Mouse (Mus musculus) adrenal gland, adult 8-10 months (tissue): ENCODE measurements at regions not wholly inside any gene's neighbourhood (a gene's known extent, or its start where the extent isn't known, plus 50 kb on each side); places are given as distances from the start of the nearest gene placed in this dataset.

Source experiments
- DNase-seq: peaks from one replicate; pipeline ENCODE4 v3.0.0; 2022

DNA sequence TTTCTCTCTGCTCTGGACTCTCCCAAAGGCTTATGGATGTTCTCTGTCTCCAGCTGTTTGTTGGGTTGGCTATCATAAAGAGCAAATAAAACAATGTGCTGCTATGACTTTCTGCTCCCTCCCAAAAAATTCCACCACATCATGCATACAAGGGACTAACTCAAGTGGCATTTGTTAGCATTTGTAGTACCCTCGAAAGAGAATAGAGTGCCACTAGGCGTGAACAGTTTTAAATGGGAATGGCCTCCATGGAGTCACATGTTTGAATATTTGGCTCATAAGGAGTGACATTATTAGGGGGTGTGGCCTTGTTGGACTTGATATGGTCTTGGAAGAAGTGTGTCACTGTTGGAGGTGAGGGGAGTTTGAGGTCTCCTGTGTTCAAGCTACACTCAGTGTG lies 86.5 kb upstream of the Serbp1 start:
- no peak for DNase-seq

GRCm38 (mm10) chr6:67149425-67149824 lies 88.6 kb upstream of the Serbp1 start:
- DNase-seq, result no peak

DNA sequence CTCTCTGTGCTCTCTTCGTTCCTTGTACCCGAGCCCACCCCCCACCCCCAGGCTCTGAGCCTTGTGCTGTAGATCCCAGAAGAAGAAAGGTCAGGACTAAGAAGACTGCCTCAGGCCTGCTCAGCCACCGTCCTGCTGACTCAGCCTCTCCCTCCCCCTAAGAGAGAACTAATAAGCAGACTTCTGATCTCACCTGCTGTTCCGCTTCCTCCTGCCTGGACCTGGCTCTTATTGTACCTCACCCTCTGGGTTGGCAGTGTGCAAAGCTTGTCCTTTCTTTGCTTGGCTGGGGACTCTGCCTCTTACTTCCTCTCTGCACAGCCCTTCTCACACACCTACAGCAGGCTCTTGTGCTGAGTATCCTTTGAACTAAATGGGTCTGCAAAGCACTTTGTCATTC lies 91.3 kb upstream of the Serbp1 start:
- DNase-seq, result no peak

DNA sequence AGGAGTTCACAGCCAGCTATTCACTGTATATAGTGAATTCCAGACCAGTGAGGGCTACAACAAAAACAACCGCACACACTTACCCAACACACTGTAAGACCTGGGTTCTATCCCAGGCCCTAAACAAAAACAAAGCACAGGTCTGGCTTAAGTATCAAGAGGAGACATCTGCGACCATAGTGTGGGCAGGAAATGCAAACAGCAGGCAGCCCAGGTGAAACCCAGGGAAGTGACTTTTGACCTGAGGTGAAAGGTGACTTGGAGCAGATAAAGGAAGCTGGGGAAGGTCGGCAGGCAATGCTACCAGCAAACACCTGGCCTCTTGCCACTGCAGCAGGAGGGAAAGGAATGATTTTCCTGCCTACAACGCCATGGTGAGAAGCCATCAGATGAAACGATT lies 92.0 kb upstream of the Serbp1 start:
- DNase-seq, result no peak

- DNase-seq, result no peak
Observed at GRCm38 (mm10) chr6:67144946-67145716, 92.8 kb upstream of the Serbp1 start.

DNA sequence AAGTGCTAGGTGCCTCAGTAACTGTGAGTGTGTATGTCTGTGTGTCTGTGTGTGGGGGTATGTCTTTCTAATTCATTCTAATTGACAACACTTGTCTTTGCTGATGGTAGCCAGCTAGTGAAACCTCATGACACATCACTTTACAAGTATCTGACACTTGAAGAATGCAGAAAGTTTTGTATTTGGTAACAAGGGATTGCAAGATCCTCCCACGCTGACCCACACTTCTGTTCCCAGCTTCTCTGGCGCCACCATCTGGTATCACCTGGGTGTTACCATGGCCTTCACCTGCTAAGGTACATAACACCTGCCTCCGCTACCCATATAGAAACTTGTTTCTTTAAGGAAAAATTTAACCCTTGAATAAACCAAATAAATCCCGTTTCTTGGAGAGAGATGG lies 95.8 kb upstream of the Serbp1 start:
- DNase-seq, result peak; percentile 63

- no peak for DNase-seq
Observed at GRCm38 (mm10) chr6:67140645-67141250, 97.2 kb upstream of the Serbp1 start.

DNA sequence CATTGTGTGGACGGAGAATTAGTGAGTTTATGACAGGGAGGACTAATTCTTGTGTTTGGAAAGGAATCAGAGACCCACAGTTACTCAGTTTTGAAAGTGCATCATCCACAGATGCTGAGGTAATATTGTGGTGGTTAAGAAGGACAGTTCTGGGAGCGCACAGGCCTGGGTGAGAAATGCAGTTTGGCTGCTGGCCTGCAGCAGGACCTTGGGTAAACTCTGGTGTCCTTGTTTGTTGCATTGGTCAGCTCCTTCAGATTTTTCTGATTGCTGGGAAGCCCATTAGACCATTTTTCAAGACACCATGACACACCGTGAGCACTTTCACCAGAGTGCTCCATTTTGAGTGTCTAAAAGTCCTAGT lies 99.0 kb upstream of the Serbp1 start:
- peak; percentile 67 for DNase-seq

DNA sequence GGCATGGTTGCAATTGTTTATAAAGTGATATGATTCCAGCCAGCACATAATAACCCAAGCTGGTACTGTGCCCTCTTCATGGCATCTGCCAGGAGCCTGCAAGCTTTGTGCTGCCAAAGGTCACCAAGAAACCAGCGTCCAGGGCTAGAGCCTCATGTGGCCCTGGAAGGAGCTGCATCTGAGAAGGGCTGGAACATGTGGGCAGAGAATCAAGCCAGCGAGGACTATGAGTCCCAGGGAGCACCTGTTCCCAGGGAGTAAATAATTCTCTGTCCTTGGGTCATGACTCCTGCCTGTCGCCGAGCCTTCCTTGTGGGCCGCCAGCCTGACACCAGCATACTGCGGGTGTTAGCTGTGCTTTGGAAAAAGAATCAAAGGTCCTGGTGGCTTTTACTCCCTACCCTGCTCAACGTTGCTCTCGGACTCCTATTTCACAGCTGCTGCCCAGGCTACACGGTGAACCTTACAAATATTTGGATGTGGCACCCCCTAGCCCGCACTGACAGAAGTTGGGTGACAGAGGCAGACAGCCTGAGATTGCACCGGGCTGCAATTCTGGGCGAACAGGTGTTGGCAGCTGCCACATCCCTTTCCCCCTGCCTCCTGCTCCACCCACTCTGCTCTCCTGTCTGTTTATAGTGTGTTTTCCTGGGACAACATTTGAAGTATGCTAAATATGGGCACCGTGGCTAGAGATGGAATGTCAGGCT lies 99.5 kb upstream of the Serbp1 start:
- peak; percentile 48 for DNase-seq

DNA sequence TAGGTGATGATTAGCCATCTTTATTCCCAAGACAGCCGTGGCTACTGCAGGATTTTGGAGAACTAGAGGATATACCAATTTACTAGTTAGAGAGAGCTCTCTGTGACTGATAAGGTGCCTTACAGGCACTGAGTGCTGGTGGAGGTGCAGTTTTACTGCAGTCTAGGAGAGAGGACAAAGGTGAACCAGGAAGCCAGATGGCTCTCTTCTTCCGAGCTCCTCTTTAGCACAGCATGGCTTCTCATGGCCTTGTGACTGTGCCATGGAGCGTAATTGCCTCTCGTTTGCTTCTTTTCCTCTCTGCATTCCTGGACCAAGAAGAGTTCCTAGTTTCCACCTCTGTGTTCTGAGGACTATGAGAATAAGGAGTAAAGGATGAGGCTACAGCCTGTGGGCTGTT lies 100.2 kb upstream of the Gadd45a start:
- DNase-seq, result no peak

- no peak for DNase-seq
Observed at GRCm38 (mm10) chr6:67134915-67135314, 97.7 kb upstream of the Gadd45a start.

GRCm38 (mm10) chr6:67130540-67131301 lies 93.5 kb upstream of the Gadd45a start:
- no peak for DNase-seq

GRCm38 (mm10) chr6:67129626-67130025 lies 92.4 kb upstream of the Gadd45a start:
- no peak for DNase-seq

- no peak for DNase-seq
Observed at GRCm38 (mm10) chr6:67128503-67129463, 91.5 kb upstream of the Gadd45a start.

- DNase-seq, result peak; percentile 38
Observed at GRCm38 (mm10) chr6:67127727-67128126, 90.5 kb upstream of the Gadd45a start.

DNA sequence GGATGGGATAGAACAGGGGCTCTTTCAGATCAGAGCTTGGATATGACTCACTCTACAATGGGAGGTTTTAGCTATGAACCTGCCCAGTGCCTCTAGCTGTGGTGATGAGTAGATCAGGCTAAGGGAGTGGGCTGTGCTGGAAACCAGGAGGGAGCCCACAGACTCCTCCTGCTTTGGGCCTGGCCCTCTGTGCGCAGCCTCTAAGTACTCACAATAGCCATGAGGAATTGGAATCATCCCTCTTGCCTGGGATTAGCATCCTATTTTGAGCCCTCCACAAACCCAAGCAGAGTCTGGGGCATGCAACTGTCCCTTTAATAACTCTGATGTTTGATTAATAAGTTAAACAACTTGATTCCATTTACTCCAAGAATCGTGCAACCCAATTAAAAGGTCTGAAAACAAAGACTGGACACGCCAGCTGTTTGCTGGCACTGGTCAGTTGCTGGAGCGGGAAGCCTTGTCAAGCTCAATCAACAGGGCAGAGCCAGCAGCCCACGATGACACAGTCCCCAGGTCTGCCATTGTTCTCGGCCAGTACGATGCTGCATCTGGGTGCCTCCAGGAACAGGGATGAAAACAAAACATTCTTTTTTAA lies 88.6 kb upstream of the Gadd45a start:
- DNase-seq, result no peak

DNA sequence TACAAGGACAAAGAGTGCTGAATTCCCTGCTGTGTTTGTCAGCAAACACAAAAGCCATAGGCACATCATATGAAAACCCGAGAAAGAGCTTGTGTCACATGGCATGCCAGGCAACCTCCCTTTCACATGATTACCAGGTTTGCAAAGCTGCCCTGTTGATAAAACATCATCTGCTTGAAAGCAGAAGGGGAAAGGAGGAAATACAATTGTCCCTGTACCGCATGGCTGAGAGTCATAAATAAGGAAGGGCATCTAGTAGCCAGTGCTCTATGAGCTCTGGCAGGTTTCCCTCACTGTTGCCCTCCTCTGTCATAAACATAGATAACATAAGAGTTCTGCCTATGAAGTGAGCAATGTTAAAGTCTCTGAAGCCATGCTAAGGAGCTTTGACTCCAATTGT lies 86.8 kb upstream of the Gadd45a start:
- no peak for DNase-seq

- DNase-seq, result no peak
Observed at GRCm38 (mm10) chr6:67123071-67123470, 85.8 kb upstream of the Gadd45a start.

DNA sequence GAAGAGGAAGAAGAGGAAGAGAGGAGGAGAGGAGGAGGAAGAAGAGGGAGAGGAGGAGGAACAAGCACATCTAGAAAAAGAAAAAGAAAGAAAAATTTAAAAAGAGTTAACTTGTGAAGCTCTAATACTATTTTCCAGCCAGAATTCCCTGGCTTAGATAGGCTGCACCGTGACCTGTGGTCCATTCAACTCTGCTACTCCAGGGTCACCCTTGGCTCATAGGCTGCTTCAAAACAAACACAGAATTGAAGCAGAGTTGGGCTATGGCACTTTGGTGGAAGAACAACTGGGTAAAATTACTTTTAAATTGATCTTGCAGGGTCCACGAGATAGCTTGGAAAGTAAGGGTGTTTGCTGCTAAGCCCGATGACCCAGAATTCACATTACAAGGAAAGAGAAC lies 79.0 kb upstream of the Gadd45a start:
- no peak for DNase-seq

- DNase-seq, result no peak
Observed at GRCm38 (mm10) chr6:67115505-67116303, 78.4 kb upstream of the Gadd45a start.

- no peak for DNase-seq
Observed at GRCm38 (mm10) chr6:67114753-67115152, 77.5 kb upstream of the Gadd45a start.
